Mouse (Mus musculus) forebrain, embryonic 12.5 days (tissue): ENCODE measurements at regions not wholly inside any gene's neighbourhood (a gene's known extent, or its start where the extent isn't known, plus 50 kb on each side); places are given as distances from the start of the nearest gene placed in this dataset.

ENCODE experiments used
- ATAC-seq: fragments of 200-750 bp; cut with Nextera tagmentation; 2 replicates; pipeline ENCODE4 v1.8.0; 2017; ENCODE audit warnings: moderate TSS enrichment; ENCODE audit not compliant: low FRiP score
- H3K27ac ChIP-seq: fragments of 300-500 bp; sonication (generic); 2 replicates; pipeline ENCODE4 v1.5.1; 2016; ENCODE audit warnings: mild to moderate bottlenecking
- H3K27me3 ChIP-seq: fragments of 300-500 bp; sonication (generic); 2 replicates; pipeline ENCODE4 v1.6.1; 2016; ENCODE audit warnings: mild to moderate bottlenecking
- H3K36me3 ChIP-seq: fragments of 300-500 bp; sonication (generic); replicated peaks from 2 replicates; pipeline ENCODE4 v1.6.1; 2016; ENCODE audit warnings: mild to moderate bottlenecking
- H3K4me1 ChIP-seq: fragments of 300-500 bp; sonication (generic); 2 replicates; pipeline ENCODE4 v1.6.1; 2016
- H3K4me2 ChIP-seq: fragments of 300-500 bp; sonication (generic); 2 replicates; pipeline ENCODE4 v1.6.1; 2016; ENCODE audit warnings: mild to moderate bottlenecking, moderate library complexity
- H3K4me3 ChIP-seq: fragments of 300-500 bp; sonication (generic); replicated peaks from 2 replicates; pipeline ENCODE4 v1.5.1; 2016; ENCODE audit warnings: mild to moderate bottlenecking
- H3K9ac ChIP-seq: fragments of 300-500 bp; sonication (generic); 2 replicates; pipeline ENCODE4 v1.6.1; 2016; ENCODE audit warnings: mild to moderate bottlenecking
- H3K9me3 ChIP-seq: fragments of 300-500 bp; sonication (generic); 2 replicates; pipeline ENCODE4 v1.6.1; 2016
- WGBS: fragments of 180-500 bp; shearing (Covaris S2); methylation state at CpG from one replicate; pipeline ENCODE4 v1.1.7; 2016; 5-methylcytosine and 5-hydroxymethylcytosine counted together

DNA sequence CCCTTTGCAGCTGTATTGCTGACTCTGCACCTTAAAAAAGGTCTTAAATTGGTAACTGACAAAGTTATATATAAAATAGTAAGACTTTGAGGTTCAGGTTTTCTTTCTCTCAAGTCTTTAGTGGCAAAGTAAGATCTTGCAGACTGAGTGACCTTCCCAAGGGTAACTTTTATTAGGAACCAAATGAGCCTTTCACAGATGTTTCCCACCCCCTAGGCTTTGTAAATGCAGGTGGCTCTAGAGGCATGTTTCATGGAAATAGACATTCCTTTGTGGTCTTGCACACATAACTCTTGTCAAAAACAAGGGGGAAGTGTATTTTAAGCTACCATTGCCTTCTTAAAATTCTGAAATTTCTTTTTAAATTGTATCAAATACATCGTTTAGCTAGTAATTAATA, 1125.0 kb downstream of the D3Ertd751e start:
- Histone ChIP-seq H3K9me3 (no peaks in the 10 kb centered on the region), H3K36me3 (no peaks in the 10 kb centered on the region), H3K4me3 (no peak overlapping the region), H3K9ac (no peak overlapping the region), H3K4me1 (no peaks in the 10 kb centered on the region), H3K27me3 (no peaks in the 10 kb centered on the region), H3K4me2 (no peak overlapping the region), H3K27ac (no peak overlapping the region)
- no peak for ATAC-seq
- WGBS, result 83% methylated on average over 1 of the region's 1 CpGs

- Histone ChIP-seq H3K4me2 (no peak overlapping the region), H3K4me3 (no peak overlapping the region), H3K36me3 (no peaks in the 10 kb centered on the region), H3K27ac (no peak overlapping the region), H3K27me3 (no peaks in the 10 kb centered on the region), H3K9ac (no peak overlapping the region), H3K9me3 (no peaks in the 10 kb centered on the region), H3K4me1 (no peaks in the 10 kb centered on the region)
- ATAC-seq, result no peak
Measured at GRCm38 (mm10) chr3:42878972-42879371, 1136.6 kb downstream of the D3Ertd751e start.

- Histone ChIP-seq H3K4me3 (no peak overlapping the region), H3K27me3 (no peaks in the 10 kb centered on the region), H3K4me2 (no peak overlapping the region), H3K27ac (no peak overlapping the region), H3K9me3 (no peaks in the 10 kb centered on the region), H3K9ac (no peak overlapping the region), H3K36me3 (no peaks in the 10 kb centered on the region), H3K4me1 (no peaks in the 10 kb centered on the region)
- 73% methylated on average over 4 of the region's 4 CpGs for WGBS
- no peak for ATAC-seq
Measured at GRCm38 (mm10) chr3:42884481-42884880, 1142.1 kb downstream of the D3Ertd751e start.

- no peak overlapping the region for H3K4me3 ChIP-seq
- no peaks in the 10 kb centered on the region for H3K27me3 ChIP-seq
- no peak overlapping the region for H3K27ac ChIP-seq
- H3K36me3 ChIP-seq, result no peaks in the 10 kb centered on the region
- no peak for ATAC-seq
- H3K4me2 ChIP-seq, result no peak overlapping the region
- H3K9ac ChIP-seq, result no peak overlapping the region
- 83% methylated on average over 7 of the region's 7 CpGs for WGBS
- H3K4me1 ChIP-seq, result no peaks in the 10 kb centered on the region
- H3K9me3 ChIP-seq, result no peaks in the 10 kb centered on the region
Measured at GRCm38 (mm10) chr3:42892016-42892699, 1149.7 kb downstream of the D3Ertd751e start.

DNA sequence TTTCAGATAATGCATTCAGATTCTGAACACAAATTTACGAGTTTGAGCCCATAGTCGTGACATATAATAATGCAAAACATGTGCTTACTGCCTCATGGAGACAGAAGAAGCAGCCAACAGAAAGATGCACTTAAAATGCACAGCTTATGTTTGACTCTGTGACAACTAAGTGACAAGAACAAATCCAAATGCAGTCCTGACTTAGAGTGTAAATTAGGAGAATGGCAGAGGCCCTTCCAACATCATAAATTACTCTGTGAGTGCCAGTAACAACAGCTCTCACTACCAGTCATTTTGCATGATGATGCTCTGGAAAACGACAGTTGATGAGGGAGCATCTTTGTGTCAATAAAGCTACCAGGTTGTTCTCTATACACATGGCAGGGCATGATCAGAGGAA, 1153.4 kb downstream of the D3Ertd751e start:
- Histone ChIP-seq H3K4me3 (no peak overlapping the region), H3K4me2 (no peak overlapping the region), H3K9ac (no peak overlapping the region), H3K36me3 (no peaks in the 10 kb centered on the region), H3K9me3 (no peaks in the 10 kb centered on the region), H3K27me3 (no peaks in the 10 kb centered on the region), H3K4me1 (no peaks in the 10 kb centered on the region), H3K27ac (no peak overlapping the region)
- 66% methylated on average over 3 of the region's 3 CpGs for WGBS
- no peak for ATAC-seq

DNA sequence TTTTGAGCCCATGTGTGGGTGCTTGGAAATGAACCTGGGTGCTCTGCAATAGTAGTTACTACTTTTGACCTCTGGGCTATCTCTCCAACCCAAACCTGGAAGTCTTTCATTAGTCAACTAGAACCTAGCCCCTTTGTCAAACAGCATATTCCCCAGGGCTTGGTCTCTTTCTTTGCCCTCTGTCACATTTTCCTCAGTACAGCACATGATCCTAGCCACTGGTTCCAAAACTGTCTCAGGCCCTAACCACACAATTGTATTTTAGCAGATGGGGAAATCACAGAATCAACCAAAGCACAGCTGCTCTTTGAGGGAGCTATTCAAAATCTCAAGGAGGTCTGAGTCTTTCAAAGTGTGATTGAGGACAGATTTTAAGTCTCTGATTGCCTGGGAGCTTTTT, 1155.5 kb downstream of the D3Ertd751e start:
- Histone ChIP-seq H3K27me3 (no peaks in the 10 kb centered on the region), H3K4me3 (no peak overlapping the region), H3K4me1 (no peaks in the 10 kb centered on the region), H3K9me3 (no peaks in the 10 kb centered on the region), H3K9ac (no peak overlapping the region), H3K27ac (no peak overlapping the region), H3K4me2 (no peak overlapping the region), H3K36me3 (no peaks in the 10 kb centered on the region)
- ATAC-seq, result no peak

- 92% methylated on average over 2 of the region's 2 CpGs for WGBS
- Histone ChIP-seq H3K27ac (no peak overlapping the region), H3K9ac (no peak overlapping the region), H3K4me1 (no peaks in the 10 kb centered on the region), H3K4me2 (no peak overlapping the region), H3K4me3 (no peak overlapping the region), H3K36me3 (no peaks in the 10 kb centered on the region), H3K27me3 (no peaks in the 10 kb centered on the region), H3K9me3 (no peaks in the 10 kb centered on the region)
- ATAC-seq, result no peak
Measured at GRCm38 (mm10) chr3:42898934-42899333, 1156.5 kb downstream of the D3Ertd751e start.

DNA sequence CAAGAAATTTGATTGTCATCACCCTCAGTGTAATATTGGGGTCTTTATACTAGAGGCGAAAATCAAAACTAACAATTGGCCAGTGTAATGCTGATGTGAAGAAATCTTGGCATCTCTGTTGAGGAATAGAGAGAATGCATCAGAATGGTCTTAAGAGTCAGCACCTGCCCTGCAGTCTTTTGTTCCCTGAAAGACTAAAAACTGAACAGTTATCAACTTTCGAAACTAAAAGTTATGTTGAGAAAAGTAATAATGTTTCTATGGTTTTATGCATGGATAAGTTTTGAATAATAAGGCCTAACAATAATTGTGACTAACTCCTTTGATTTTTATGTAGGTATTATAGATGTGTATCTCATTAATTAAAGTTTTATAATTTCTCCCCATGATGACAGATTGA, 1158.6 kb downstream of the D3Ertd751e start:
- Histone ChIP-seq H3K4me1 (no peaks in the 10 kb centered on the region), H3K36me3 (no peaks in the 10 kb centered on the region), H3K4me3 (no peak overlapping the region), H3K27me3 (peaks cover 11% of the 10 kb centered on the region), H3K27ac (no peak overlapping the region), H3K9me3 (no peaks in the 10 kb centered on the region), H3K9ac (no peak overlapping the region), H3K4me2 (no peak overlapping the region)
- 80% methylated on average over 2 of the region's 2 CpGs for WGBS
- ATAC-seq, result no peak

- peaks cover 3% of the 10 kb centered on the region; the same call in 1 of the 2 replicates for H3K4me1 ChIP-seq
- 94% methylated on average over 3 of the region's 3 CpGs for WGBS
- H3K27ac ChIP-seq, result no peak overlapping the region
- H3K27me3 ChIP-seq, result peaks cover 28% of the 10 kb centered on the region
- no peak overlapping the region for H3K9ac ChIP-seq
- no peaks in the 10 kb centered on the region for H3K9me3 ChIP-seq
- no peak for ATAC-seq
- H3K4me2 ChIP-seq, result no peak overlapping the region
- no peak overlapping the region for H3K4me3 ChIP-seq
- H3K36me3 ChIP-seq, result no peaks in the 10 kb centered on the region
Measured at GRCm38 (mm10) chr3:42906246-42906645, 1163.8 kb downstream of the D3Ertd751e start.

GRCm38 (mm10) chr3:42908404-42908803, 1166.0 kb downstream of the D3Ertd751e start:
- peaks cover 32% of the 10 kb centered on the region for H3K27me3 ChIP-seq
- no peaks in the 10 kb centered on the region for H3K36me3 ChIP-seq
- no peak overlapping the region for H3K27ac ChIP-seq
- H3K4me1 ChIP-seq, result peaks cover 3% of the 10 kb centered on the region; the same call in 1 of the 2 replicates
- ATAC-seq, result peak; percentile 91
- H3K9ac ChIP-seq, result no peak overlapping the region
- H3K4me2 ChIP-seq, result no peak overlapping the region
- H3K9me3 ChIP-seq, result no peaks in the 10 kb centered on the region
- H3K4me3 ChIP-seq, result no peak overlapping the region

DNA sequence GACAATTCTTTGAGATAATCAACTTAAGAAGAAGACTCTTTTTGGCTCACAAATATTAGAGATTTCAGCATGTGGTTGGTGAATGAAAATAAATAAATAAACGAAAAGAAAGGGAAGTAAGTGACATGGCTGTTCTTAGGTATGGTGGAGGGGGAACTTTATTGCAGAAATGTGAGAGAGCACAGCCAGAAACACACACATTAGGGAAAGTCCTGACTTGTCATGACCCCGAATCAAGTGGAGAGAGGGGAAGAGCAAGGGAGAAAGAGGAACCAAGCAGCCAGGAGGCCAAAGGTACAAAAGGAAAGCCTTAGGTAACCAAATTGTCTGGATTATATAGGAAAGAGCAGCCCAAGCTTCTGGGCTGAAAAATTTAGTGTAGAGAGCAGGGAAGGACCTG, 1172.7 kb downstream of the D3Ertd751e start:
- H3K27ac ChIP-seq, result no peak overlapping the region
- no peak overlapping the region for H3K4me2 ChIP-seq
- no peak overlapping the region for H3K4me3 ChIP-seq
- no peaks in the 10 kb centered on the region for H3K4me1 ChIP-seq
- WGBS, result 80% methylated on average over 2 of the region's 2 CpGs
- H3K9me3 ChIP-seq, result no peaks in the 10 kb centered on the region
- peaks cover 15% of the 10 kb centered on the region for H3K27me3 ChIP-seq
- H3K36me3 ChIP-seq, result no peaks in the 10 kb centered on the region
- no peak overlapping the region for H3K9ac ChIP-seq
- no peak for ATAC-seq

DNA sequence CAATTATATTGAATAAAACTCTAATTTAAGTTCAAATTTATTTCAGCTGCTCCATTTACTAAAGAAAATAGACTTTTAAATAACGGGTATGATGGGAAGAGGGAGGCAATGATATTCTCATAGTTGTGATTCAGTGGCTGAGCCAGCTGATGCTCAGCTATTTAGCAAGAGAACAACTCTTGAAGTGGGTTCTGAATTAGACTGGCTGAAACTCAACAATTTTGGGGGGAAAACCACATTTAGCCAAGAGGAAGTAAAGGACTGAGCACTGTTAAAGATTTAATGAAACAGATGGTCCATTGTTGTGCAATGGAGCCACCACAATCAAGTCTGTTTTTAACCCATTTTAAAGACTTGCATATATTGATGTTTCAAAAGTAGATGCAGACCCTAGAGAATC, 1193.0 kb downstream of the D3Ertd751e start:
- Histone ChIP-seq H3K9me3 (no peaks in the 10 kb centered on the region), H3K4me3 (no peak overlapping the region), H3K27me3 (no peaks in the 10 kb centered on the region), H3K4me1 (no peaks in the 10 kb centered on the region), H3K27ac (no peak overlapping the region), H3K9ac (no peak overlapping the region), H3K4me2 (no peak overlapping the region), H3K36me3 (no peaks in the 10 kb centered on the region)
- 83% methylated on average over 1 of the region's 1 CpGs for WGBS
- ATAC-seq, result no peak

DNA sequence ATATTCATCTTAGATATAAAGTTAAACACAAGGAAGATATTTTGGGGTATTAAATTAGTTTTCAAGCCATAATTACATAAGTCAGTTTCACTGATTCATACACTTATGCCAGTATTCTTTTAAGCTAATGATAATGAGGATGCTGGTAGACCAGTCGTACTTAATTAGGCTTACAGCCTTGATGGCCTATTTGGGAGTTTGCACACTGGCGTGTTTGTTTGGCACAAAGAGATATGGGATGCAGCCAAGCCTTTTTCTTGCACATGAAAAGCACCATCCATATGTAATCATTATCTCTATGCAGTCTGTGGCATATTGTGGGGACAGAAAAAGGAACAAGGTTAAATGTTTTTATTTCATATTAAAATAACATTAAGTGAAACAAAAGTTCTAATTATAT, 1234.7 kb downstream of the D3Ertd751e start:
- 68% methylated on average over 2 of the region's 2 CpGs for WGBS
- H3K4me2 ChIP-seq, result no peak overlapping the region
- no peaks in the 10 kb centered on the region for H3K9me3 ChIP-seq
- H3K4me1 ChIP-seq, result no peaks in the 10 kb centered on the region
- H3K4me3 ChIP-seq, result no peak overlapping the region
- no peak overlapping the region for H3K27ac ChIP-seq
- H3K36me3 ChIP-seq, result no peaks in the 10 kb centered on the region
- no peak for ATAC-seq
- H3K27me3 ChIP-seq, result no peaks in the 10 kb centered on the region
- no peak overlapping the region for H3K9ac ChIP-seq
